8 mouse cellular contexts compared by ENCODE assay signal in the genomic region with DNA sequence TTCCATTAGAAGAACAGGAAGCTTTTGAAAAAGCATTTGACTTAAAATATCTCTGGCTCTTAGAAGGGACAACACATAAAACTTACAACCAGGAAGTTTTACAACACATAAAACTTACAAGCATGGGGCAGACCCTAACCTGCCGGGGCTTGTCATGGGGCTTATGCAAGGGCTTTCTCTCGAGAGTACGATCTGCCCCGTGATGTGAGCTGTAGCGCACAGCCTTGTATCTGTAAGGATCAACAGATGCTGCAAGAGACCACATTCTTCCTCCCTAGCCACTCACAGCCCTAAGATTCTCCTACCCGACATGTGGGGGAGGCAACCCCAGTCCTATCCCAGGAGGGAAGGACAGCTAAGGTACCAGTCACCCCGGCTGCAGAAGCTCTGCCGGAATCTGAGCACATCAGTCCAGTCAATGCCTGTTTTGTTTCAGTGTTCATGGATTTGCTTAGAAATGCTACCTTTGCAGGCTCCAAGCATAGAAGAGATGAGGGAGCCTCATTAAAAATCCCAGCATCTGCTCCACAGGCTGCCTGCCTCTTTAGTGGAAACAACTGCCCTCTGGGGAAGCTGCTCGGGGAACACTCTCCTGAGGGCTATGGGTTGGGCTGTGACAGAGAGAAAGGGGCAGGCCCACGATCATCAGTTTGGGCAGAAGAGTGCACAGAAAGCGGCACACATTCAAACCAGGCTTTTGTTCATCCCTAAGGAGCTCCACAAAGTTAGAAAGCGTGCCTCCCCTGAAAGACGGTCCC.
DNase-seq lines count a peak whose midpoint lies in the region; ATAC-seq lines count a peak whose summit lies in the region.

No protein-coding gene starts in this region.

- peak overlapping the region; percentile 93 for H3K27ac ChIP-seq in kidney, embryonic 14.5 days (ENCODE audit: low read depth, low read length)
- H3K27ac ChIP-seq in brown adipose tissue, adult 24 weeks (replicated peaks; ENCODE audit: low read depth, low read length), result no peak overlapping the region
- H3K27ac ChIP-seq in hindbrain, embryonic 10.5 days, result peak overlapping the region; percentile 87
- H3K27ac ChIP-seq in midbrain, embryonic 10.5 days (replicated peaks), result peak overlapping the region; percentile 83

- peak overlapping the region; percentile 52 for H3K4me3 ChIP-seq in kidney, embryonic 14.5 days (ENCODE audit: low read length)
- H3K4me3 ChIP-seq in brown adipose tissue, adult 24 weeks (ENCODE audit: insufficient read depth, low read depth, low read length), result peak overlapping the region; percentile 56
- H3K4me3 ChIP-seq in hindbrain, embryonic 10.5 days, result peak overlapping the region; percentile 56
- H3K4me3 ChIP-seq in midbrain, embryonic 10.5 days, result peak overlapping the region; percentile 61

- H3K9ac ChIP-seq in kidney, embryonic 14.5 days (ENCODE audit: low read depth, low read length), result peak overlapping the region; percentile 77

- 10% methylated on average over 13 of the region's 13 CpGs for WGBS in kidney, embryonic 14.5 days
- WGBS in hindbrain, embryonic 10.5 days, result 25% methylated on average over 13 of the region's 13 CpGs
- WGBS in midbrain, embryonic 10.5 days, result 21% methylated on average over 13 of the region's 13 CpGs

- H3K9me3 ChIP-seq in kidney, embryonic 14.5 days (ENCODE audit: control insufficient read depth, low read length), result no peaks in the 10 kb centered on the region
- H3K9me3 ChIP-seq in hindbrain, embryonic 10.5 days, result no peaks in the 10 kb centered on the region
- H3K9me3 ChIP-seq in midbrain, embryonic 10.5 days (replicated peaks), result no peaks in the 10 kb centered on the region

- no peaks in the 10 kb centered on the region for H3K36me3 ChIP-seq in kidney, embryonic 14.5 days (ENCODE audit: control insufficient read depth, insufficient read depth, low read length)
- no peaks in the 10 kb centered on the region for H3K36me3 ChIP-seq in hindbrain, embryonic 10.5 days
- H3K36me3 ChIP-seq in midbrain, embryonic 10.5 days, result no peaks in the 10 kb centered on the region

- peaks cover 32% of the 10 kb centered on the region for H3K4me1 ChIP-seq in kidney, embryonic 14.5 days (ENCODE audit: control insufficient read depth, insufficient read depth, low read length)
- H3K4me1 ChIP-seq in brown adipose tissue, adult 24 weeks (ENCODE audit: control insufficient read depth, insufficient read depth, insufficient read length, low read length), result no peaks in the 10 kb centered on the region; the same call in 1 of the 2 replicates
- H3K4me1 ChIP-seq in hindbrain, embryonic 10.5 days (replicated peaks), result peaks cover 33% of the 10 kb centered on the region
- H3K4me1 ChIP-seq in midbrain, embryonic 10.5 days, result peaks cover 19% of the 10 kb centered on the region

- H3K27me3 ChIP-seq in kidney, embryonic 14.5 days (ENCODE audit: control insufficient read depth, insufficient read depth, low read length), result no peaks in the 10 kb centered on the region
- H3K27me3 ChIP-seq in hindbrain, embryonic 10.5 days (ENCODE audit: insufficient read depth, poor library complexity, severe bottlenecking), result no peaks in the 10 kb centered on the region
- peaks cover 15% of the 10 kb centered on the region; the same call in 1 of the 2 replicates for H3K27me3 ChIP-seq in midbrain, embryonic 10.5 days (ENCODE audit: low read depth, poor library complexity, severe bottlenecking)

- DNase-seq in kidney, postnatal 36 days, result no peak
- peak; percentile 20 for DNase-seq in hindbrain, embryonic 10.5 days (ENCODE audit: low spot score)
- DNase-seq in midbrain, embryonic 10.5 days (ENCODE audit: low spot score), result no peak
- DNase-seq in cerebellum, postnatal 4 days (ENCODE audit: low spot score in 2 of 2), result no peak
- no peak for DNase-seq in gastrocnemius, postnatal 10 days
- no peak for DNase-seq in MN1 (ENCODE audit: low spot score)

- H3K4me2 ChIP-seq in kidney, embryonic 14.5 days (replicated peaks; ENCODE audit: low read depth, low read length), result peak overlapping the region; percentile 91

- peak; percentile 26 for ATAC-seq in kidney, embryonic 14.5 days (ENCODE audit: low FRiP score, low TSS enrichment)
